Mouse (Mus musculus): ENCODE measurements at regions not wholly inside any gene's neighbourhood (a gene's known extent, or its start where the extent isn't known, plus 50 kb on each side); places are given as distances from the start of the nearest gene placed in this dataset.

DNA sequence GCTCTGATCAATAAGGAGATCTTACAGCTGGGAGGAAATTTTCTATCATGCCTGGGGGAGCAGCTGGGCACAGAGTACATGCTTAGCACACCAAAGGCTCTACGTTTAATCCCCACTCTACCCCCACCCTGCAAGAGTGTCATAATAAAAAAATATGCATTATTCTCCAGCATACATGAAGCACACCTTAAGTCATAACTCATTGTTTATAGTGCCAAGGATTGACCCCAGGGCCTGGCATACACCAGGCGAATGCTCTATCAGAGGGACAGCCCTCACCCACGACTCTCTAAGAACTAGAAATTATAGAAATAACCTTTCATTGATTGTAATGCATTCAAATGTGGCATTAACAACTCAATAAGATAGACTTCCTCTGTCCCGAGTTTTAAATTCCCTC, 59.4 kb upstream of the Ppp2r5c start:
- DNase-seq (ENCODE audit: low spot score in 2 of 2) = no peak

DNA sequence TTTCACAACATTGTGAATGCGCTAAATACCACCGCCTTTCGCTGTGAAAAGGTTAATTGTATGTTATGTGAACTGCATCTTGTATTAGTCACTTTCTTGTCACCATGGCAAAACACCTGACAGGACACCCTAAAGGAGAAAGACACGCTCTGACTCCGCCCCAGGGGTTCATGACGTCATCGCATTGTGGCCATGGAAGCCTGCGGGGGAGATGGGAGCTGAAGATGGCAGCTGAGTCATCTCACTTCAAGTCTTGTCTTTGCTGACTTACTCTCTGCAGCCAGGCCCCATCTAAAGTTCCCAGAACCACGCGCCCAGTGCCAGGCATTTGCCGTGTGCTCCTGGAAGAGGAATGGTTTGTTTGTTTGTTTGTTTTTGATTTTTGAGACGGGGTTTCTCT, 57.5 kb upstream of the Ppp2r5c start:
- no peak for DNase-seq (ENCODE audit: low spot score in 2 of 2)

DNA sequence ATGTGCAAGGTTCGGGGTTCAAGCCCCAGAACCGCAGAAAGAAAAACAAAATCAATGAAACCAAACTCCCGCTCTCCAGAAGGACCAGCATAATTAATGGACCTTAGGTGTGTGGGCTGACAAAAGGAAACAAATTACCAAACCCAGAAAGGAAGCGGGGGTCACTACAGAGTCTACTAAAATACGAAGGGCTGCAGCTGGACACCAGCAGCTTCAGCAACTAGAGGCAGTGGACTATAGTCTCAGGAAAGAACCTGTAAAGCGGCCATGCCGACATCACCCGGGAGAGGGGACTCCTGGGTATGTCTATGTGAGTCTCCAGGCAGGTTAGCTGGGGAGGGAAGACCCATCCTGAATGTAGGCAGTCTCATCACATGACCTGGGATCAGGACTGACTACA, 55.5 kb upstream of the Ppp2r5c start:
- DNase-seq (ENCODE audit: low spot score in 2 of 2) = no peak

DNA sequence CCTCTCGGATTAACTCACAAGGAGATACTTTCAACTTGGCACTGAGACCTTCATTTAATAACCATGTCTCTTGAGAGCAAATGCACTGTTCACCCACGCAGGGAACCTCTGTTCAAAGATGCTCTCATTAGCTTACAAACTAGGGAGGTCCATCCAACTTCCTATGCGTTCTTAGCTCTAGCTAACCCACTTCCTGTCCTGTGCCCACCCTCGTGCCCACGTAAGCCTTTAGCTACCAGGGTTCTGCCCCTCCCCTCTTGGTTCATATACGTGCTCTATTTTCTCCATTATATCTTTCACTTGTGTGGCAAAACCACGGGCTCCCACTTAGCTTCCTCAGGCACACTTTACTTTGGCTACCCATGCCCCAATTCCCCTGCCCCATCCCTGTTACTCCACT, 53.4 kb upstream of the Ppp2r5c start:
- no peak for DNase-seq (ENCODE audit: low spot score in 2 of 2)
